Mouse (Mus musculus) kidney, adult 8-10 months (tissue): ENCODE data around the gene Agtpbp1.

ENCODE experiments used
- DNase-seq, 2 experiments: peaks; one replicate each; pipeline ENCODE4 v3.0.0; 2022

Agtpbp1 gene

DNA sequence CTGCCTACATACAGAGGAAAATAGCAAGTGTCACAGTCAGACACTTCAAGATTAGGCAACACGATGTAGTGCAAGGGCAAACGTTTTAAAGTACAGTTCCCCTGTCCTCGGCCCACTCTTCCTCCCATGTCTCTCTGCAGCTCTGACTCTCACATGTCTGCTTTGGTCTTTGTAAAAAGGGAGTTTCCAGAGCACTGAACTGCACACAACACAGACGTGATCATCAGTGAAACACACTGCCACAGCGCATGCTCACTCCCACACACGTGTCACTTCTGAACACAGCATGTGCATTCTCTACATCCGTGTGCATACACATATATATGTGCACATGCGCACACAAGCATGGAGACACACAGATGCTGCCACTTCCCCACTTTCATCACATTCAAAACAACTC, 54.5 kb downstream of the Agtpbp1 start:
- no peak for DNase-seq

DNA sequence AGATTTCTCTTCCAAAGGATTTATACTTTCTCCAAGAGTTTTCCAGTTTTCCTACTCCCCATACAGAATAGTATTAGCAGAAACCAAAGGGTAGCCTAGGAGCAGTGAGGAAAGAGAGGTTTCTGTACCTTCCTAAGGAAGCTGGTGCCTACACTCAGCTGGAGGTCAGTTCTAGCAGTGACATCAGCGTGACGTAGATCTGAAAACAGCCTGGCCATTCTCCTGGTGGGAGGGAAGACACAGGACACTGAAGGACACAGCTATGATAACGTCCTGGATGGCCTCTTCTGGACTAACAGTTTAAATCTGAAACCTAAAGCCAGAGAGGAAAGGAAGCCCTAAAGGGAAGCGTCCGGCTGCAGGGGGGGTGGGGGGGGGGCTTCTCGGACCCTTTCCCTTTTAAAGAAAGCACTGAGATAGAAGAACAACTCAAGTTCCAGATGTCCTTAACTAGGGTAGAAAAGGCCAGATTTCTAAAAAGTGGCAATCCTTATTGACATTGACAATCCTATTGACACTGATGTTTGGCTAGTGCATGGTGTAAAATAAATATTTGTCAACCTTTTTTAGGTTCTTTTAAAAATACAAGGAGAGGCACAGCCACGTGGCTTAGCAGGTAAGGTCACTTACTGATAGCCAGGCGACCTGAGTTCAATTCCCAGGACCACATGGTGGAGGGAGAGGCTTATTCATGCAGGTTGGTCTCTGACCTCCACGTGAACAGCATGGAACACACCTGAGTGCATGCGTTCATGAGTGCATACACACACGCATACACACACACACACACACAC, 63.6 kb downstream of the Agtpbp1 start:
- no peak for DNase-seq

DNA sequence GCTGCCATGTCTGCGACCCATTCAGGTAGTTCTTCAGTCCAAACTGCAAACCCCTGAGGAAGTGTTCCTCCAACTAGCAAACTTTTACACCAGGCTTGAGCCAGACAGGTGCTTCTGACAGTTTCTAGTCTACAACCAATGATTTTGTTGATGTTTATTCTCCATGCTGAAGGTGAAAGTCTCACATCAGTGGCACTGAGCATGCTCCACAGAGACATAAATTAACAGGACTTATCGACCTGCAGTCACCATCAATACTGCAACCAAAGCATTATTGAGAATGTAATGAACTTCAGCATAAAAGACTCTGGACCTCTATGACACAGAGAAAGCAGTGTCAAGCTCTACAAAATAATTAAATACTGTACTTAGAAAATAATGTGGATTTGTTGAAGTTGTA, 64.2 kb downstream of the Agtpbp1 start:
- DNase-seq = no peak

DNA sequence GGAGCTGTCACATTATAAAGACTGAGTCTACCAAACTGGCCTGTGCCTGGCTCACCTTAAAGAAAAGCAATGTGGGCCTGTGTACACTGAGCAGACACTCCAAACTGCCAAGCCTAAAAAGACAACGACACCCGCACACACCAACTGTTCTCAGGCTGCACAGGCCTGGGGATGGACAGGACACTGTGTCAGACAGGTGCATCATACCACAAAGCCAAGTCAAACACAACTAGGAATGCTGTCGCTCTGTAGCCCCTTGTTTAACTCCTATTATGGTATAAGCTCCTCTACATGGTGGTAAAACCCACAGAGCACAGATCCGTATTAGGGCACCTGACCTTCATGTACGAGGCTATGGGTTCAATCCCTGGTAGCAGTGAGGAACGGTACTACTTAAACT, 65.5 kb downstream of the Agtpbp1 start:
- DNase-seq = no peak

DNA sequence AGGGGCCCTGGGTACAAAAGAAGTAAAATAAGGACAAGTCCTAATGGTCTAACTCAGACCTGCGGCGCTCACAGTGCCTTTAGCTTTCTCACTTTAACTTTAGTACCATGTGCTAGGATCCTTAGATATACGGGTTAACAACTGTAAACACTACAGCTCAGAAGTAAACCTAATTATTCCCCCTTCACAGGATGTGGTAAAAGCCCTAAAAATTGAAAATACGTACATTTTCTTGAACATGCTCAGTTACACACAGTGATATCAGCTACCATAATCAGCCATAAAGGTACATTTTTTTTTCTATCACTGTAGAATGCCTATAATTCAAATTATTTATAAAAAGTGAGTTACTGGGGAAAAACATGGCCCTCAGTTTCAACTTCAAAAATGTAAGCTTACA, 67.0 kb downstream of the Agtpbp1 start:
- no peak for DNase-seq

DNA sequence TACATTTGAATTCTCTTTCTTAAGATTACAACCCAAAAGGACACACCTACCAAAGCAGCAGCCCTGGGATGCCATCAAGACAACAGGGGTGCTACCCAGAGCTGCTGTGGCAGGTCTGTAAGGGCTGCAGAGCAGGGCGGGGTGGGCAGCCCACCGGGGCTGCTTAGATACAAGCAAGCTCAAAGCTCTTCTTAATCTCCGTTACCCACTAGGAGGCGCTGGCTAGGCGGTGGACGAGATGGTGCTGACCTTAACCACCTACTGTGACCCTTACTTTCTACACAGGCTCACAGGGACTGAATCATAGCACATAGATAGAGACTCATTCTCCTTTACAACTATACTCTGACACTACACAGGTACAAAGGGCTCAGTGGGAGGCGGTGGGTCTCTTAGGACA, 70.0 kb downstream of the Agtpbp1 start:
- peak in 1 of 2 experiments; percentile 35 for DNase-seq

DNA sequence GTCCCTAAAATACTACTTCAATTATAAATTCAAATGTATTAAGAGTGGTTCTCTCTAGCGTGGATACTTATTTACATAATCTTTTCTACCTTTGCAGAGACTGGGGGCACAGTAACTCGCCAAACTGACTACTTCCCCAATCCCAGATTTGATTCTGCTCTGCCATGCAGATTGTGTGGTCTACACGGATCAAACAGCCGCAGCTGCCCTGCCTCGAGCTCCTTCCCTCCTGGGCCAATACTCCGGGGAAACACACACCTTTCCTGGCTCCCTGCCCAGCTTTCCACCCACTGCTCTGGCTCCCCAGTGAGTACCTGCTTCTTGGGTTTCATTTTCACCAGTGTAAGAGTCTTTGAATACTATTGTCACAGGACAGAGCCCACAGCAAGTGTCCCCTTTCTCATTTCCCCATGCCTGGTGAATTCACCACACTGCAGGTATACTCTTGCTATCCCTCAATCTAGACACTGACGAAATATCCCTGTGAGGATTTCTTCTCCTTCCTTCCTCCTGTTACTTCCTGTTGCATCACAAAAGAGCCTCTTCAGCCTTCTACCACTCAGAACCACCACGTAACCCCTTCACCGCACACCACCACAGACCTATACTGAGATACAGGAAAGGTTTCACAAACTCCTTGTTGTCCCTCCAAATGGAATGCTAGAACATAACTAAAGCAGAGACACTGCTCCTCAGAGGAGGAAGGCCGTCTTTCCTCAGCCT, 75.2 kb downstream of the Agtpbp1 start:
- DNase-seq = peak in 1 of 2 experiments; percentile 25

DNA sequence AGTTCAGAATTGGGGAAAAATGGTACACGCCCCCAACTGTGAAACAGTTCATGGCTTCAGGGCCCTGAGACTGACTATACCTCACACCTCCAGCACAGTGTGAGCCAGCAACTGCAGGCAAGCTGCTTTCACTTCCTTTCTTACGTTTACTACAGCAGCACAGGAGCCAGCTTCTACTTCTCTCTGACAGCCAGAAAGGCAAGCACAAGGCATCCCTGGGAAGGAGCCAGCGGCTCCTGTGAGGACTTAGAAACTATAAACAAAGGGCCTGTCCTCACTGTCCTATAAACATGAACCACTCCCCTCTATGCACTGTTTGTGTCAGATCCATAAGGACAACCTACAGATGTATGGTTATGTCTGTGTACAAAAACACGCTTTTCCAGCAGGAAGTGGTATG, 76.4 kb downstream of the Agtpbp1 start:
- no peak for DNase-seq

DNA sequence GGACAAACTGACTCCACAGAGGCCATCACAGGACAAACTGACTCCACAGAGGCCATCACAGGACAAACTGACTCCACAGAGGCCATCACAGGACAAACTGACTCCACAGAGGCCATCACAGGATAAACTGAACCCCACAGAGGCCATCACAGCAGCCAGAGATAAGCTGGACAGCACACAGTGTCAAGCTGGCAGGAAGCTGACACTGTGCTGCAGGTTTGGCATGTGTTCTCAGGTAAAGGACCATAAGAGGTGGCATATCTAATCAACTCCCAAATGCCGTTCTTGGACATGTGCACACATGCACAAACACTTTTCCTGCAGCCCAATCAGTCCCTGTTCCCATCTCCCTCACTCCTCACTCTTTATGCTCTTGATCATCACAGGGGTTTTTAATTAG, 78.6 kb downstream of the Agtpbp1 start:
- no peak for DNase-seq

DNA sequence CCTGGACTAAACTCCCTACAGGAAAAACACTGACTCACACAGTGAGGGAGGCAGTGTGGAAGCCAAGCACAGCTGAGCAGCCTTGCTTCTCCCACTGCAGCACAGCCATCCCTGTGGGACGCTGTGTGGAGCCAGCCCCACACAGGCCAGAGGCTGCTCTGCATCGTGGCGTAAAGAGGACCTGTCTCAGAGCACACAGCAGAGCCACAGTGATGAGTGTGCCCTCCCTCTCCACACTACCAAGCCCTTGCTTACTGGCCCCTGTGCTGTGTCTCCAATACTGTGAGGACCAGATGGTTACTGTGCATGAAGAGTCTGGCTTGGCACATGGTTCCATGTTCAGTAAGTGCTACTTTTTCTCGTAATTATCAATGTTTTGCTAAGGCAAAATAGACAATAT, 79.2 kb downstream of the Agtpbp1 start:
- DNase-seq = no peak

DNA sequence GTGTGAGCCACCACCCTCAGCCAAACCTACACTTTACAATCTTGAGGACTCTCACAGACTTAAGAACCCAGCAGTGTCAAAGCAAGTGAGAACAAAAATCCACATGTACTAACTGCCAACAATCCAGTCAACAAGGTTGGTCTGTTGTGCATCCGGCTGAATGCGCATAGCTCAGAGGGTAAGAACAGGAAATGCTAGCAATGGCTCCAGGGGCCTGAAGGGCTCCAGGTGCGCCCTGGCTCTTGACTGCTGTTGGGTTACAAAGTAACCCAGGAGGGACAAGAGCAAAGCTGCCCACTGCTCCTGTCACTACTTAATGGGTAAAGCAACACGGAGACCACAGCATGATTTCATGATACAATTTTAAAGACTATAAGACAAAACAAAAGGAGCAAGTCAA, 81.4 kb downstream of the Agtpbp1 start:
- no peak for DNase-seq

DNA sequence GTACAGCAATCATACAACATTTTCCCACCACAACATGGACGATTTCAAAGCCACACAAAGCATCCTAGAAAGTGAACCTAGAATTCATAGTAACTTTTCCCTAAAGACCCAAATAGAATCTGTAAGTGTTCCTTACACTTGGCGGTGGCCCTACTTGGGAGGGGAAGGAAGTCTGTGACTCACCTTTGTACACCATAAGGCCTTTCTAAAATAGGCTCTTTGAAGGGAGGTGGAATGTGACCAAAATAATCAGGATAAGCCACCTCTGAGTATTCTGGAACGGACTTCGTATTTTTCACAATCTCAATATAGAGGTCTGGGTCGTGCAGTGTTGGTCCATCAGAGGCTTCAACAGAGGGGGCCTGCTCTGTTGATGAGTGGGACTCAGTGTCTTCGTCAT, 85.2 kb downstream of the Agtpbp1 start:
- DNase-seq = no peak

DNA sequence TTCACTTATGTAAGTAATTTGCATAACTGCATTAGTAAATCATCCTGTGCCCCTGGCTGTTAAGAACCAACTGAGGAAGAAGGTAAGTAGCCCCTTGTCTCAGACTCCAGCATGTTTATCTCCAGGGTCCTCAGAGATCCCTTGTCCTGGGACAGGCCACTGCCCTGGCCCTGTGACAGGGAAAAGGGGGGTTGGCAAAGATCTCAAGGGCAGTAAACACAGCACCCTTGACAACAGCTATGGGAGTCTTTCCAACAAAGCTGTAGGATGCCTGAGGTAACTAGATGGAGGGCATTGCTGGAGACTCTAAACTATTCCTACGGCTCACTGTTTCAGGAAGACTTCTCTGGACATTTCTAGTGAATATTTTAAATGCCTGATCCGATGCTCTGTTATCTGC, 85.7 kb downstream of the Agtpbp1 start:
- DNase-seq = no peak

DNA sequence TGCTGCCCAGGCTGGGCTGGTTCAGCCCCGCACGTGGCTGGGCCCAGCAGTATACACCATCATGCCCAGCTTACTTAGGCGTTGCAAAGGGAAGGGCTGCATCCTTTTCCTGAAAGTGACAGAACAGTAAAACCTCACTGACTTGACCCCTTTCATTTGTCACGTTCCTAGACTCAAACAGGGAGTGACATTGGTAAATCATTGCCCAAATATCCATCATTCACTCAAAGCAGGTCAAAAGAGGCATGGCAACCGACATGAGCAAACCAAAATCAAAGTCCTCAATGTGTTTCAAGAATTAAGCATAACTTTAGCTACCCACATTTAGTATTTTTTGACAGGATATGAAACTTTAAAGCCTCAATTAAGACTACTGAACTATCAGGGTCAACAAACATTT, 86.8 kb downstream of the Agtpbp1 start:
- peak in 1 of 2 experiments; percentile 20 for DNase-seq

DNA sequence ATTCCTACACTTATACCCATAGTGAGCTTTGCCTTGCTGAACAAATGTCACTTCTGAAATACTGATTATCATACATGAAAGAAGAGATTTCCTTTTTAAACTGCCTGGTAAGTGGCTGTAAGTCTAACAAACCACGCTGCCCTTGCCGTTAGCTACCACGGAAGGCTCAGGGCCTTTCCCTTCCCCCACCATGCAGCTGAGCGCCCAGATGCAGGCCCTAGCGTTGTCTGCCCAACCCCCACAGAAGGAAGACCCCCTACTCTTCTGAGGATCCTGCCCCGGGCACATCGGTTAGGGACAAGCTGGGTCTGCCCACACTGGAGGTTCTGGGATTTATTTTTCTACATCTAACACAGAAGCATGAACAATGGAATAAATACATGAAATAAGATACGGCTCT, 89.2 kb downstream of the Agtpbp1 start:
- DNase-seq = no peak

DNA sequence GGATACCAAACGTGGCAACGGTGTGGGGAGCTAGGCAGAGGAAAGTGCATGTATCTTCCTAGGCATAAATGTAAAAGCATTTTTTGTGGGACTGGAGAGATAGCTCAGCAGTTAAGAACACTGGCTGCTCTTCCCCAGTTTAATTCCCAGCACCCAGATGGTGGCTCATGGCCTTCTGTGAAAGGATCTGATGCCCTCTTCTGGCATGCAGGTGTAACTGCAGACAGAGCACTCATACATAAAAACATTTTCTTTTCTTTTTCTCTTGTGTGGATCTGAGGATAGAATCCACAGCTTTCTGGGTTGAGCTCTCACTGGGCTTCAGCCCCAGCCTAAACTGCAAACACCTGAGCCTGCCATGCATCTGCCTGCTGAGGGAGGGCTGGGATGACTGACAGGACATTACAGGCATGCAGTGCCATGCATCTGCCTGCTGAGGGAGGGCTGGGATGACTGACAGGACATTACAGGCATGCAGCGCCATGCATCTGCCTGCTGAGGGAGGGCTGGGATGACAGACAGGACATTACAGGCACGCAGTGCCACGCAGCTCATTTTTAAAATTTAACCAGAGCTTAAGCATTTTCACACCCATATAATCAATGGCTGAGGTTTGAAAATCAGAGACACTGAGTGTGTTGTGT, 90.3 kb downstream of the Agtpbp1 start:
- DNase-seq = no peak

DNA sequence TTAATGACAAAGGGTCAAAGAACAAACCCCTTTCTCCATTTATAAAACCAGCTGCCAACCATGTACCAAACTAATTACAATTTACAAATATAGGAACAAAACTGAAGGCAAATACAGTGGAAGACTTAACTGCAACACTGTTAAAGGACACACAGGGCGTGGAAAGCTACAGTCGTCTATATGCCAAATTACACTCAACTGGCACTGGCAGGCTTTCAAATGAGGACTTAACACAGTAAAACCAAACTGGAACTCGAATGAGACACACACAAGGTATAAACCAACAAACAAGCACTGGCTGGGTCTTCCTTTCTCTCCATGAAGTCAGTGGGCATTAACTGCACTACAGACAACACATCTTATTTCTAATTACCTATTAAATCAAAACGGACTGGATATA, 94.3 kb downstream of the Agtpbp1 start:
- DNase-seq = no peak

DNA sequence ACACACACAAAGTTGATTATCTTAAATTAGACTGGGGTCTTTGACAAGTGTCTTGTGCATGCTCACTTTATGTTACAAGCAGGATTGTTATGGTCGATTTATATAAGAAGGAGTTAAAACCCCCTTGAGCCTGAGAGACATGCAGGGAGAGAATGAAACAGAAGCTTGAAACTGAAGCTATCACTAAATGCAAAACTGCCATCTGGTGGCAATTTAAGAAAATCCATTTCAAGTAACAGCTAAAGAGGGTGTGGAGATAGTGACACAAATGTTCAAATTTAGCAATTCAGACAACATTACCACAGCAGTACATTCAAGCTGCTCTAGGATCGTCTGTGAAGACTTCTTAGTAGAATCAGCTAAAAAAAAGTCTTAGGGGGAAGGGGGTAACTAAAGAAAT, 95.9 kb downstream of the Agtpbp1 start:
- DNase-seq = no peak

DNA sequence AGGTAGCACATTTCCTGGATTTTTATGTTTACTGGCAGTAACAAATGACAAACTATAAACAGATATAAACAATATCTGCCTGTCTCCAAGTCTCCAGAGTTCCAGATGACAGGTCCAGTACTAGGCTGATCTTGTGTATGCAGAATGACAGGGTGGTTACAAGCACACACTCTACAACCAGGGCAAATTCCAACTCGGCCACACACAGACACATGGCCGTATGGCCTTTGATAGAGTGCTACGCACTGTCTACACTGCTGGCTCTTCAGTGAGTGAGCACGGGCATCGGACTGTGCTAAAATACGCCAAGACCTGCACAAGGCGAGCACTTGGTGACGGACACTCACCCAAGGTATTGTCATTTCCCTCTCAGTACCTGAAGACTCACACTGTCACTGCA, 97.7 kb downstream of the Agtpbp1 start:
- DNase-seq = no peak

DNA sequence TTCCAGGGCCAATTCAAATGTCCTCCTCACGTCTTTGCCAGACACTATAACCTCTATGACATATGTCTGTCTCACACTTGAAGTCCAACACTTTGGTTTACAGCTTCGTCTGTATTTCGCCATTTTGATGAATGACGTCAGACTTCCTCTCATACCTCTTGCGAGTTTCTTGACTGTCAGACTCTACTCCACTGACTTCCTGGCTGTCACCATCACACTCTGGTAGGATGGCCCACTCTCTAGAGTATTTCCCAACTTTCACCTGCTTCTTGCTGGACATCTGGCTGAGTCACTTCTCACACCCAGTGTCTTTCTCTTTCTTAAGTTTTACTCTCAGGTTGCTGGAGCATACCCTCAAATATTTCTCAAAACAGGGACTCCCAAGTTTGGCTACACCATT, 98.8 kb downstream of the Agtpbp1 start:
- DNase-seq = no peak

DNA sequence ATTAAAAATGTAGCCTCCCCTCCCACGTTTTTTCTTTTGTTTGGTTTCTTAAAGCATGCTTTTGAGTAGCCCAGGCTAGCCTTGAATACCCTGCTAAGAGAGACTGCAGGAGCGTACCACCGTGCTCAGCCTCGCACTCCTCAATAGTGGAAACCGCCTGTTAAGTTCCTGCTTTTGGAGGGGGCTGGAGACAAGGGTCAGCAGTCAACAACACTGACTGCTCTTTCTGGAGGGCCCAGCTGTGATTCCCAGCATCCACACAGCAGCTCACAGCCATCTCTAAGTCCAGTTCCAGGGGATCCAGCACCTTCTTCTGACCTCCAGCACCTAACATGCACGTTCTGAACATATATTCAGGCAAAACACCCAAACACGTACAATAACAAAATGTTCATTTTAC, 99.6 kb downstream of the Agtpbp1 start:
- DNase-seq = no peak

DNA sequence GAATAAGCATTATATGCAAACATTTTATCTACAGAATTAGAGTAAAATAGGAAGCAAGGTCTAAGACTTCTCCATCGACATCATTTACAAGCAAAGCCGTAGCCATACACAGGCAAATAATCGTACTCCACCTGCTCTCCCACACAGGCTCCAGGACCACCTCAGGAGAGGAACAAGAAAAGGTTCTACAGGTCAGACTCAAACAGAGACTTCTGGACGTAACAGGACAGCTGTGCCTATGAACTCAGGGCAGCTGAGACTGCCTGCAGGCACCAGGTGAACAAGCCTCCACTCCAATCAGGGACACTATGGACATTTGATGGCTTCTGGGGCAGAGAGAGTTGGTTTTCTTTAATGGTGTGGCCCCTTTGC, 103.6 kb downstream of the Agtpbp1 start:
- no peak for DNase-seq

DNA sequence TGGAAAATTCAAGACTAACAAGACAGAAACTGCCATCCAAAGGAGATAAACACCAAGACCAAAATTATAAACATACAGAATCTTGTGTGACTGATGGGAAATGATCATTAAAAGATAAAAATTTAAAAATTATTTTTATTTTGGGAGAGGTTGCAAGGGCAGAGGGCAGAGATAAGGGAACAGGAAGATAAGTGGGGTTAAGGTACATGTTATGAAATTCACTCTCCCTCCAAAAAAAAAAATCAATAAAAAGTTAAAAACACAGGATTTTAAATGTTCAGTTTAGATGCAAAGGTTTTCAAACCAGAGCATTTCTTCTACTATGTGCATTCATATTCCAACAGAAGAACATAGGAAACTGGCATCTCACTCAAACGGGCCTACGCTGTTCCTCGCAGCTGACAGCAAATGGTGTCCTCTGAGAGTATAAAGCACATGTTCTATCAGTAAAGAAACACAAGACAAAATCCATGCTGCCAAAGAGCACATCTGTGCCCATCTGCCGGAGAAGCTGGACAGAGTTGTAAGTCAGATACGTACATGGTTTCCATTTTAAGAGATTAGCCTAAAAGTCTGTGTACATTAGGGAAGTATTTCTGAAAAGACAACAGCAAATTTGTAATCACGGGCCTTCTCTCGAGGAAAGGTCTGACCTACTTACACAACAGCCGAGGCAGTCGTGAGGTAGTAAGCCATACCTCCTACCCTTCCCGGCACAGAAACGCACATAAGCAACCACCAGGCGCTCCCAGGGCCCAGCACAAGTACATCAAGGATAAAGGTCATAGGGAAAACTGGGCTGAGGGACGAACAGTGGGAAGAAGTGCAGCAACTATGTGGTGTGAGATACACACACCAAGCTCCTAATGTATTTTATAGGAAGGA, 104.2 kb downstream of the Agtpbp1 start:
- no peak for DNase-seq
